In the genomic region with DNA sequence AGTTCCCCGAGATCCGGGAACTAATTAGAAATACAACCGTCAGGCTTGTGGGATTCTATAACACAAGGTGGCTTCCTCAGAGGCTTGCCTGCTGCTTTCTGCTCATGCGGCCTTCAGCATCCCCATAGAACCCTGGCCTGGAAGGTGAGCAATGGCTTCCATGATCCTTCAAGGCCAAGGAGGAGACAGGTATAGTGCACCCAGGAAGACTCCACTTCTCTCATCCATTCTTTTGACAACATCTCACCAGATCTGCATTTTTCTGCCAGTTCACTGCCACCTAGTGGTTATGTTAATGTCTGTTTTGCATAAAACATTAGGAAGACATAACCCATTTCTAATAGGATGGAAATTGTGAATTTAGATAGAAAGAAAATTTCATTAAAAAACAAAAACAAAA, we compare ENCODE assay signal across 9 mouse cellular contexts.
DNase-seq lines count a peak whose midpoint lies in the region; ATAC-seq and TF ChIP-seq lines count a peak whose summit lies in the region.
"Had no signal": no experiment of that assay in that cellular context is flagged by ENCODE, and none has a peak within 500 bp of the region (broad histone marks: within the 10 kb centered on the region; RNA-seq: fewer than 3 reads in every experiment).

No protein-coding gene starts in this region.

- peak; percentile 80 for DNase-seq in hindbrain, postnatal 0 days (ENCODE audit: low spot score)
- peak; percentile 5 for DNase-seq in MEL (ENCODE audit: low read depth, low spot score)
- DNase-seq in layer of hippocampus, postnatal 10 days (ENCODE audit: low spot score in 2 of 2) = peak; percentile 12 to 21
- DNase-seq in urinary bladder, postnatal 4 days (ENCODE audit: low spot score in 2 of 2) = no peak
- DNase-seq in adrenal gland, postnatal 14 days = no peak
- DNase-seq in left cerebral cortex, adult 18-20 months (ENCODE audit: low spot score in 2 of 2) = no peak

- TF ChIP-seq POLR2A in MEL (IDR thresholded peaks at IDR 0.05; ENCODE audit: control insufficient read depth in 1 of 2, insufficient read depth in 1 of 2, low read depth in 1 of 2, low read length in 2 of 2, poor library complexity in 1 of 2) = no peak
- no peak for TF ChIP-seq POLR2A in cortical plate, adult 2 months (IDR thresholded peaks at IDR 0.05; ENCODE audit: extremely low read depth, insufficient read depth, low read length)

- no peak overlapping the region for H3K9ac ChIP-seq in hindbrain, postnatal 0 days (replicated peaks; ENCODE audit: low read length)
- no peak overlapping the region for H3K9ac ChIP-seq in hindbrain, embryonic 12.5 days
- no peak overlapping the region for H3K9ac ChIP-seq in MEL (ENCODE audit: control insufficient read depth, low read depth, low read length, poor library complexity, severe bottlenecking)
- H3K9ac ChIP-seq: liver, embryonic 15.5 days had no signal

- TF ChIP-seq RAD21 in MEL (IDR thresholded peaks at IDR 0.05; ENCODE audit: low read depth, low read length) = peak; percentile 3

- no peak overlapping the region for H3K27ac ChIP-seq in hindbrain, postnatal 0 days
- no peak overlapping the region for H3K27ac ChIP-seq in hindbrain, embryonic 12.5 days
- H3K27ac ChIP-seq in MEL (ENCODE audit: control insufficient read depth, low read depth, low read length) = no peak overlapping the region
- H3K27ac ChIP-seq in cortical plate, adult 2 months (ENCODE audit: insufficient read depth, low read length) = no peak overlapping the region
- H3K27ac ChIP-seq: liver, embryonic 15.5 days had no signal

- H3K9me3 ChIP-seq in hindbrain, postnatal 0 days (ENCODE audit: low read length) = no peaks in the 10 kb centered on the region
- no peaks in the 10 kb centered on the region for H3K9me3 ChIP-seq in hindbrain, embryonic 12.5 days (replicated peaks)
- no peaks in the 10 kb centered on the region for H3K9me3 ChIP-seq in MEL (replicated peaks; ENCODE audit: insufficient read depth, low read length)
- H3K9me3 ChIP-seq: liver, embryonic 15.5 days had no signal

- H3K27me3 ChIP-seq in hindbrain, postnatal 0 days (ENCODE audit: insufficient read depth, low read length) = no peaks in the 10 kb centered on the region
- no peaks in the 10 kb centered on the region for H3K27me3 ChIP-seq in hindbrain, embryonic 12.5 days
- H3K27me3 ChIP-seq in MEL (ENCODE audit: control insufficient read depth in 1 of 2, insufficient read depth in 2 of 2, low read length in 2 of 2) = no peaks in the 10 kb centered on the region
- H3K27me3 ChIP-seq: liver, embryonic 15.5 days had no signal

- TF ChIP-seq CTCF in hindbrain, postnatal 0 days (IDR thresholded peaks at IDR 0.05; ENCODE audit: low read depth) = peak; percentile 78
- TF ChIP-seq CTCF in MEL (IDR thresholded peaks at IDR 0.05 in 2 of 3, conservative IDR thresholded peaks at IDR 0.05 in 1 of 3; ENCODE audit: control insufficient read depth in 1 of 3, insufficient read depth in 1 of 3, low read depth in 2 of 3, low read length in 3 of 3, poor library complexity in 1 of 3, severe bottlenecking in 1 of 3) = 0 out of 6 replicates have a peak, but pooled peaks of 1 of the 3 experiments have one; percentile 5
- TF ChIP-seq CTCF in cortical plate, adult 2 months (IDR thresholded peaks at IDR 0.05; ENCODE audit: extremely low read depth, insufficient read depth, low read length) = peak; percentile 23; the same call in 1 of the 2 replicates

- WGBS in hindbrain, postnatal 0 days = 74% methylated on average over 4 of the region's 4 CpGs
- 81% methylated on average over 4 of the region's 4 CpGs for WGBS in hindbrain, embryonic 12.5 days

- no peak for ATAC-seq in hindbrain, postnatal 0 days
- ATAC-seq in hindbrain, embryonic 12.5 days (ENCODE audit: low FRiP score) = no peak

- no peak for TF ChIP-seq EP300 in MEL (IDR thresholded peaks at IDR 0.05; ENCODE audit: low read depth in 1 of 2, low read length in 2 of 2)

- no peaks in the 10 kb centered on the region for H3K79me2 ChIP-seq in MEL (ENCODE audit: control insufficient read depth, insufficient read depth, low read length, poor library complexity)

- H3K36me3 ChIP-seq in hindbrain, postnatal 0 days (ENCODE audit: insufficient read depth, low read length) = no peaks in the 10 kb centered on the region
- H3K36me3 ChIP-seq in hindbrain, embryonic 12.5 days = no peaks in the 10 kb centered on the region
- H3K36me3 ChIP-seq in MEL (ENCODE audit: control insufficient read depth in 1 of 2, insufficient read depth in 2 of 2, low read length in 2 of 2) = no peaks in the 10 kb centered on the region
- H3K36me3 ChIP-seq: liver, embryonic 15.5 days had no signal

- no peak overlapping the region for H3K4me2 ChIP-seq in hindbrain, postnatal 0 days (ENCODE audit: low read depth, low read length)
- H3K4me2 ChIP-seq in hindbrain, embryonic 12.5 days (replicated peaks) = no peak overlapping the region
- H3K4me2 ChIP-seq: liver, embryonic 15.5 days had no signal

- H3K4me3 ChIP-seq in hindbrain, postnatal 0 days (ENCODE audit: low read length) = no peak overlapping the region
- no peak overlapping the region for H3K4me3 ChIP-seq in hindbrain, embryonic 12.5 days
- H3K4me3 ChIP-seq in MEL (ENCODE audit: control insufficient read depth in 1 of 2, insufficient read depth in 1 of 2, low read depth in 2 of 2, low read length in 2 of 2) = no peak overlapping the region
- H3K4me3 ChIP-seq in cortical plate, adult 2 months (ENCODE audit: insufficient read depth, low read length) = no peak overlapping the region
- H3K4me3 ChIP-seq: liver, embryonic 15.5 days had no signal

- no peaks in the 10 kb centered on the region for H3K4me1 ChIP-seq in hindbrain, postnatal 0 days (ENCODE audit: insufficient read depth, low read length)
- peaks cover 3% of the 10 kb centered on the region; the same call in 1 of the 2 replicates for H3K4me1 ChIP-seq in hindbrain, embryonic 12.5 days
- H3K4me1 ChIP-seq in MEL (ENCODE audit: control insufficient read depth in 1 of 2, insufficient read depth in 2 of 2, low read length in 2 of 2) = no peaks in the 10 kb centered on the region
- H3K4me1 ChIP-seq in cortical plate, adult 2 months (ENCODE audit: control insufficient read depth, insufficient read depth, low read length) = no peaks in the 10 kb centered on the region
- H3K4me1 ChIP-seq: liver, embryonic 15.5 days had no signal

TF ChIP-seq in MEL, 35 proteins besides CTCF, POLR2A, EP300 and RAD21:
- TF ChIP-seq SMC3 (IDR thresholded peaks at IDR 0.05; ENCODE audit: low read depth, low read length) (peak; percentile 18; the same call in 1 of the 2 replicates), GATA1 (IDR thresholded peaks at IDR 0.05; ENCODE audit: low read depth, low read length) (no peak), ZC3H11A (IDR thresholded peaks at IDR 0.05; ENCODE audit: low read depth, low read length) (no peak)

Comparison
In these comparisons a context has a peak if more than half of its experiments do, and no peak if none do; other contexts are left out.
1. DNase-seq: peak in hindbrain, postnatal 0 days (single experiment), MEL (single experiment) and layer of hippocampus, postnatal 10 days (2 of 2); none in urinary bladder, postnatal 4 days (0 of 2), adrenal gland, postnatal 14 days (single experiment) and left cerebral cortex, adult 18-20 months (0 of 2).